Mouse (Mus musculus) embryonic fibroblast, embryonic 13.5 days (primary cell): ENCODE data around the gene Igf2r.

ENCODE experiments used
- CTCF ChIP-seq: IDR thresholded peaks from 2 replicates; pipeline ENCODE4 v1.5.1; 2011; ENCODE audit warnings: mild to moderate bottlenecking, control low read depth, low read length, moderate library complexity, borderline replicate concordance; ENCODE audit not compliant: insufficient read depth
- POLR2A ChIP-seq: IDR thresholded peaks from 2 replicates; pipeline ENCODE4 v1.6.1; 2011; ENCODE audit warnings: low read depth, mild to moderate bottlenecking, control low read depth, low read length, moderate library complexity

- TF ChIP-seq CTCF (no peak), POLR2A (no peak)
These were observed 92.3 kb downstream of the Igf2r start for GRCm38 (mm10) chr17:12677139-12677538.
